Mouse (Mus musculus) lung, adult 2 months (tissue): ENCODE measurements at regions not wholly inside any gene's neighbourhood (a gene's known extent, or its start where the extent isn't known, plus 50 kb on each side); places are given as distances from the start of the nearest gene placed in this dataset.

Experiments used
- DNase-seq: peaks from one replicate; pipeline ENCODE4 v3.0.0; 2022
- H3K4me1 ChIP-seq: fragments of 200-500 bp; 2 replicates; pipeline ENCODE4 v1.6.1; 2011; ENCODE audit warnings: low read length; ENCODE audit not compliant: control insufficient read depth, insufficient read depth
- H3K4me3 ChIP-seq: fragments of 200-500 bp; replicated peaks from 2 replicates; pipeline ENCODE3; 2011; ENCODE audit warnings: low read depth, mild to moderate bottlenecking, control low read depth, low read length; ENCODE audit errors: extremely low read depth
- CTCF ChIP-seq: fragments of 200-500 bp; IDR thresholded peaks from 2 replicates; pipeline ENCODE4 v1.5.1; 2011; ENCODE audit warnings: mild to moderate bottlenecking, low read length, control low read depth; ENCODE audit not compliant: insufficient read depth
- POLR2A ChIP-seq: fragments of 200-500 bp; IDR thresholded peaks from 2 replicates; pipeline ENCODE4 v1.6.1; 2011; ENCODE audit warnings: low read depth, mild to moderate bottlenecking, control low read depth, low read length, borderline replicate concordance; ENCODE audit errors: extremely low read depth
- WGBS: fragments of 180-500 bp; shearing (Covaris S2); methylation state at CpG from one replicate; pipeline ENCODE4 v1.1.7; 2018; 5-methylcytosine and 5-hydroxymethylcytosine counted together

GRCm38 (mm10) chr10:70373836-70374235 lies 66.4 kb upstream of the Fam13c start:
- DNase-seq = no peak
- H3K4me3 ChIP-seq = no peak overlapping the region
- 66% methylated on average over 5 of the region's 5 CpGs for WGBS
- TF ChIP-seq POLR2A = no peak
- TF ChIP-seq CTCF = no peak
- no peaks in the 10 kb centered on the region for H3K4me1 ChIP-seq

- Histone ChIP-seq H3K4me3 (no peak overlapping the region), H3K4me1 (no peaks in the 10 kb centered on the region)
- 69% methylated on average over 7 of the region's 7 CpGs for WGBS
- no peak for DNase-seq
- TF ChIP-seq CTCF (no peak), POLR2A (no peak)
Observed at GRCm38 (mm10) chr10:70374726-70375125, 65.6 kb upstream of the Fam13c start.

GRCm38 (mm10) chr10:70380041-70380651 lies 60.1 kb upstream of the Fam13c start:
- whole genome bisulfite sequencing = 64% methylated on average over 7 of the region's 7 CpGs
- TF ChIP-seq CTCF = no peak
- no peak for TF ChIP-seq POLR2A
- DNase-seq = no peak
- Histone ChIP-seq H3K4me1 (no peaks in the 10 kb centered on the region), H3K4me3 (no peak overlapping the region)

- no peak for TF ChIP-seq CTCF
- TF ChIP-seq POLR2A = no peak
- 79% methylated on average over 4 of the region's 4 CpGs for WGBS
Observed at GRCm38 (mm10) chr10:70384689-70385088, 55.6 kb upstream of the Fam13c start.

GRCm38 (mm10) chr10:70387729-70388128 lies 52.6 kb upstream of the Fam13c start:
- TF ChIP-seq CTCF (no peak), POLR2A (no peak)
- Histone ChIP-seq H3K4me3 (no peak overlapping the region), H3K4me1 (no peaks in the 10 kb centered on the region)
- DNase-seq = no peak
- 86% methylated on average over 5 of the region's 5 CpGs for WGBS

More at GRCm38 (mm10) chr10:70384689-70385088, 55.6 kb upstream of the Fam13c start:
- Histone ChIP-seq H3K4me1 (no peaks in the 10 kb centered on the region), H3K4me3 (no peak overlapping the region)
- DNase-seq = no peak
